Mouse (Mus musculus): ENCODE results near the gene Trmt11. TPM values are rescaled to one million over a fixed set of nuclear protein-coding genes. Genes with fewer than 3 reads are reported as not detected.
"Not testable (repeated sequence)": the region's sequence is repeated elsewhere in the genome, so short reads cannot be mapped to it uniquely, and the experiment has no call there.

The Trmt11 gene
- polyA plus RNA-seq, 1 experiment = 1.6 TPM

DNA sequence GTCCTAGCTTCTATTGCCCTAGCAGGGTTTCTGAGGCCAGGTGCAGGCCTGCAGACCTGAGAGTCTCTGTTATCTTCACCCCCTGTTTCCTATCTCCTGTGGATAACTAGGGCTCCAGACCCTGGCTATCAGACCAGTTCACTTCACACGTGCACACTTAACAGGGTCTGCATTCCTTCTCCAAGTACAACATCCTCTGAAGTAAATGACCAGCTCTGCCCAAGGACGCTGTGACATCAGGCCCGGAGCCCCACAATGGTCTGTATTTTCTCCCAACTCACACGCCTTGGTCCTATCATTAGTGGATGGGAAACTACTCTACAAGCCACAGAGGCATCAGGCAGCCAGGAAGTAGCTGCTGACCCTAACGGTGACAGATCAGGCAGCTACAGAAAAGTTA is 81.4 kb downstream of the Trmt11 start:
- DNase-seq = no peak
- H3K4me3 ChIP-seq (replicated peaks; ENCODE audit: extremely low read depth, low read depth, low read length) = no peak overlapping the region
- WGBS = 72% methylated on average over 5 of the region's 5 CpGs
- H3K4me1 ChIP-seq (ENCODE audit: control insufficient read depth, insufficient read depth, low read length) = no peaks in the 10 kb centered on the region; the same call in 1 of the 2 replicates
- TF ChIP-seq CTCF (IDR thresholded peaks at IDR 0.05; ENCODE audit: insufficient read depth, low read length) = no peak

DNA sequence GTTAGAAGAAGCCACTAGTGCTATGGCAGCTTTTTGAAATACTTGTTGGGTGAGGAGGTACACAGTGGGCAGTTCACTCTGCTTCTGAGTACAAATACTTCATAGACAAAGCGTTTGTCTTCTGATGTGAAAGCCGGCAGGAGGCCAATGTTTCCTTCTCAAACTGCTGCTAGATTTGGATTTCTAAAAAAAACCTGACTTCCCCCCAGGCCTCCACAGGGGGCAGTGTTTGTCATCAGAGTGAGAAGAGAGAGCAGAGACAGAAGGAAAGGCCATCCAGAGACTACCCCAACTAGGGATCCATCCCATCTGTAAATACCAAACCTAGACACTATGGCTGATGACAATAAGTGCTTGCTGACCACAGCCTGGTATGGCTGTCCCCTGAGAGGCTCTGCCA is 83.3 kb downstream of the Trmt11 start:
- WGBS = 23% methylated on average over 2 of the region's 2 CpGs
- no peaks in the 10 kb centered on the region; the same call in 1 of the 2 replicates for H3K4me1 ChIP-seq (ENCODE audit: control insufficient read depth, insufficient read depth, low read length)
- TF ChIP-seq CTCF (IDR thresholded peaks at IDR 0.05; ENCODE audit: insufficient read depth, low read length) (no peak), POLR2A (IDR thresholded peaks at IDR 0.05; ENCODE audit: borderline replicate concordance, extremely low read depth, low read depth, low read length) (no peak)
- no peak for DNase-seq
- H3K4me3 ChIP-seq (replicated peaks; ENCODE audit: extremely low read depth, low read depth, low read length) = no peak overlapping the region

DNA sequence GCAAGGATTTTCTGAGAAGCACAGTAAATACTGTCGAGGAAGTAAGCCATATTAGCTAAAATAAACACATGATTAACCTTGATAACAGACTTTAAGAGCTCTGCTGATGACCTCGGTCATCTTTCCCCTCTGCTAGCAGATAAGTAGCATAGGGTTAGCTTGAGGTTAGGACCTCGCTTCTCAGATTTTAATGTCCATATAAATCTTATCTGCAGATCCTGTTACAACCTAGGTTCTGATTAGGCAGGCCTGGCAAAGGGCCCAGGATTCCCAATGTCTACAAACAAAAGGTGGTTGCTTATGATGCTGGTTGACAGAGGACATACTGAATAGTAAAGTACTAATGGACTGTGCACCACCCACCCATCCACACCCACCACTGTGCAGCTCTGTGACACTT is 83.8 kb downstream of the Trmt11 start:
- Histone ChIP-seq H3K4me1 (ENCODE audit: control insufficient read depth, insufficient read depth, low read length) (no peaks in the 10 kb centered on the region), H3K4me3 (replicated peaks; ENCODE audit: extremely low read depth, low read depth, low read length) (no peak overlapping the region)
- WGBS = 34% methylated on average over 3 of the region's 3 CpGs
- DNase-seq = no peak
- TF ChIP-seq CTCF (IDR thresholded peaks at IDR 0.05; ENCODE audit: insufficient read depth, low read length) = no peak

DNA sequence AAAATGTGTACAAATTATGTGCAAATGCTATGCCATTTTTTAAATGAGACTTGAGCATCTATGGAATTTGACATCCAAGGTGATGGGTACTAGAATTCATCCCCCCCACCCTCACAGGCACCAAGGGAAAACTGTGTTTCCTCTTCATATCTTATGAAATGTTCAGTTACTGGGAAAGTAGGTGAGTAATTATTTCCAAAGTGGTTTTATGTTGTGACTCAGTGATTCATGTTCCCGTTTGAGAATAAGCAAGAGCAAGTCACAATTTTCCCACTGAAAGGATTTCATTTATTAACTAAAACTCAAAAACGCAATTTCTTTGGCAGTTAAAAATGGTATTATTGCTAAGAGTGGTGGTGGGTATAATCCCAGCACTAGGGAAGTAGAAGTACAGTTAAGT is 95.8 kb downstream of the Trmt11 start:
- 79% methylated on average over 2 of the region's 2 CpGs for WGBS
- Histone ChIP-seq H3K4me3 (replicated peaks; ENCODE audit: extremely low read depth, low read depth, low read length) (no peak overlapping the region), H3K4me1 (ENCODE audit: control insufficient read depth, insufficient read depth, low read length) (no peaks in the 10 kb centered on the region)
- no peak for DNase-seq
- no peak for TF ChIP-seq POLR2A (IDR thresholded peaks at IDR 0.05; ENCODE audit: borderline replicate concordance, extremely low read depth, low read depth, low read length)
- no peak for TF ChIP-seq CTCF (IDR thresholded peaks at IDR 0.05; ENCODE audit: insufficient read depth, low read length)

DNA sequence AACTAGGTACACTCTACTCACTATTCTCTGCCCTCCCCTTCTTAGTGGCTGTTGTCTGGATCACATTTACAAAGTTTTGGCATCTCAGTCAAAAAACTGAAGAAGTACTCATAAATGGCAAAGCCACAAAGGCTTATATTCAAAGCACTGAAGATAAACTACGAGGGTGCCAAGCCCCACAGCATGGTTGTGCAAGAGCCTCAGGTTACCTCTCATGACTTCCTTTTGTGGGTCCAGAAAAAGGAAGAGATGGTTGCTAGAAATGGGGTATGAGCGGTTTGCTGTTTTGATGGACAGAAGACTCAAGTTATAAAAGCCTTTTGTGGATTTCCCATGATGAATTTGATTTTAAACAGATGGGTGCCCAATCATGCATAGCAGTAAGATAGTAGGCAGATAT is 97.4 kb downstream of the Trmt11 start:
- Histone ChIP-seq H3K4me3 (replicated peaks; ENCODE audit: extremely low read depth, low read depth, low read length) (no peak overlapping the region), H3K4me1 (ENCODE audit: control insufficient read depth, insufficient read depth, low read length) (no peaks in the 10 kb centered on the region)
- WGBS = 66% methylated on average over 2 of the region's 2 CpGs
- no peak for DNase-seq
- TF ChIP-seq POLR2A (IDR thresholded peaks at IDR 0.05; ENCODE audit: borderline replicate concordance, extremely low read depth, low read depth, low read length) (no peak), CTCF (IDR thresholded peaks at IDR 0.05; ENCODE audit: insufficient read depth, low read length) (no peak)

DNA sequence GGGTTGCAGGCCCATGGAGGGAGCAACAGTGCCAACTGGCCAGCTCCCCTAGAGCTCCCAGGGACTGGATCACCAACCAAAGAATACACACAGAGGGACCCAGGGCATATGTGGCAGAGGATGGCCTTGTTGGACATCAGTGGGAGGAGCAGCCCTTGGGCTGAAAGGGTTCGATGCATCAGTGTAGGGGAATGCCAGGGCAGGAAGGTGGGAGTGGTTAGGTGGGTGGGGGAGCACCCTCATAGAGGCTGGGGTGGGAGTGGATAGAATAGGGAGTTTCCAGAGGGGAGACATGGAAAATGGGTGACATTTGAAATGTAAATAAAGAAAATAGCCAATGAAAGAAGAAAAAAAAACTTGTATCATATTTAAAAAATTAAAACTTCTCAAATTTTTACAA is 97.8 kb downstream of the Trmt11 start:
- DNase-seq = no peak
- Histone ChIP-seq H3K4me1 (ENCODE audit: control insufficient read depth, insufficient read depth, low read length) (no peaks in the 10 kb centered on the region), H3K4me3 (replicated peaks; ENCODE audit: extremely low read depth, low read depth, low read length) (no peak overlapping the region)
- TF ChIP-seq CTCF (IDR thresholded peaks at IDR 0.05; ENCODE audit: insufficient read depth, low read length) = no peak
- WGBS = 73% methylated on average over 1 of the region's 1 CpGs

DNA sequence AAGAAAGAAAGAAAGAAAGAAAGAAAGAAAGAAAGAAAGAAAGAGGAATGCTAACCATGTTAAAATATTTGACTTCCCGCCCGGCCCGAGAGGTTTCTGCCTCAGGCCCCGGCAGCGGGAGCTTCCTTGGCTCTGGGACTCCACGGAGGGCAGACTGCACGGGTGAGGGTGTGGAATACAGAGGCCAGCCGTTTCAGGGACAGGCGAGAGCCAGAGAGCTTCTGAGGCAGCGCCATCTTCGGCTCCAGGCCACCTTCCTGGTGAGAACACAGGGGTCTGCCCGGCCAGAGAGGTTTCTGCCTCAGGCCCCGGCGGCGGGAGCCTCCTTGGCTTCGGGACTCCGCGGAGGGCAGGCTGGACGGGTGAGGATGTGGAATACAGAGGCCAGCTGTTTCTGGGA is 102.3 kb downstream of the Trmt11 start:
- H3K4me1 ChIP-seq (ENCODE audit: control insufficient read depth, insufficient read depth, low read length); DNase-seq; H3K4me3 ChIP-seq (replicated peaks; ENCODE audit: extremely low read depth, low read depth, low read length): not testable (repeated sequence)
- 70% methylated on average over 19 of the region's 19 CpGs for WGBS

Other genes with a start within 250 kb of the Trmt11 start
- gene Hint3, start 28.9 kb upstream of the Trmt11 start, polyA plus RNA-seq (2012; rRNA removed) = 7.9 and 8.3 TPM in 2 replicates
- gene Ncoa7, start 202.6 kb upstream of the Trmt11 start, polyA plus RNA-seq (2012; rRNA removed) = 4.0 and 4.6 TPM in 2 replicates
- gene Hey2, start 242.1 kb upstream of the Trmt11 start, polyA plus RNA-seq (2012; rRNA removed) = 7.3 and 8.5 TPM in 2 replicates